Comparison of ENCODE assay signal across 8 mouse cellular contexts in genomic region chr12:116619868-116620267, GRCm38 (mm10).
DNase-seq lines count a peak whose midpoint lies in the region; ATAC-seq lines count a peak whose summit lies in the region.

No protein-coding gene starts in this region.

- H3K27ac ChIP-seq in intestine, embryonic 14.5 days (ENCODE audit: low read depth): no peak overlapping the region
- H3K27ac ChIP-seq in midbrain, embryonic 15.5 days: no peak overlapping the region

- no peaks in the 10 kb centered on the region for H3K9me3 ChIP-seq in intestine, embryonic 14.5 days (ENCODE audit: control insufficient read depth, low read length)
- no peaks in the 10 kb centered on the region for H3K9me3 ChIP-seq in midbrain, embryonic 15.5 days

- H3K27me3 ChIP-seq in intestine, embryonic 14.5 days (replicated peaks; ENCODE audit: control insufficient read depth, insufficient read depth, low read length): no peaks in the 10 kb centered on the region
- H3K27me3 ChIP-seq in midbrain, embryonic 15.5 days (replicated peaks): no peaks in the 10 kb centered on the region

- ATAC-seq in intestine, embryonic 14.5 days (replicated peaks; ENCODE audit: low FRiP score, low TSS enrichment, low read depth): peak; percentile 76; the same call in 1 of the 2 replicates
- ATAC-seq in midbrain, embryonic 15.5 days (replicated peaks): peak; percentile 73

- intact Hi-C loops in left cerebral cortex, postnatal 4 days (cut with DNase I): loop anchor here (5.0 kb wide), 2 partner anchors 133 to 548 kb away; partner anchors contain the start of gene Ptprn2

- 44% methylated on average over 5 of the region's 5 CpGs for WGBS in intestine, embryonic 14.5 days
- WGBS in midbrain, embryonic 15.5 days: 38% methylated on average over 5 of the region's 5 CpGs

- no peak overlapping the region for H3K4me2 ChIP-seq in intestine, embryonic 14.5 days (ENCODE audit: low read length)
- no peak overlapping the region for H3K4me2 ChIP-seq in midbrain, embryonic 15.5 days

- H3K4me3 ChIP-seq in intestine, embryonic 14.5 days (ENCODE audit: low read depth, low read length): no peak overlapping the region
- H3K4me3 ChIP-seq in midbrain, embryonic 15.5 days: no peak overlapping the region

- H3K4me1 ChIP-seq in intestine, embryonic 14.5 days (replicated peaks; ENCODE audit: control insufficient read depth, insufficient read depth, low read length): no peaks in the 10 kb centered on the region
- no peaks in the 10 kb centered on the region for H3K4me1 ChIP-seq in midbrain, embryonic 15.5 days

- peak; percentile 42 for DNase-seq in ovary, postnatal 10 days (ENCODE audit: low spot score)
- DNase-seq in ovary, adult 18-20 months (ENCODE audit: low spot score): no peak
- DNase-seq in cerebellum, postnatal 10 days: peak; percentile 91 to 95
- DNase-seq in frontal cortex, postnatal 36 days (ENCODE audit: low spot score in 2 of 2): peak; percentile 79 to 84
- DNase-seq in intestine, embryonic 14.5 days (ENCODE audit: low spot score): peak; percentile 86
- DNase-seq in left cerebral cortex, postnatal 4 days: peak; percentile 78
- DNase-seq in spleen, postnatal 4 days (ENCODE audit: low spot score in 2 of 2): peak; percentile 28 to 78

- no peak overlapping the region for H3K9ac ChIP-seq in intestine, embryonic 14.5 days (ENCODE audit: low read length)
- H3K9ac ChIP-seq in midbrain, embryonic 15.5 days: no peak overlapping the region

- no peaks in the 10 kb centered on the region for H3K36me3 ChIP-seq in intestine, embryonic 14.5 days (ENCODE audit: control insufficient read depth, insufficient read depth, low read length)
- H3K36me3 ChIP-seq in midbrain, embryonic 15.5 days (replicated peaks): no peaks in the 10 kb centered on the region
